Mouse (Mus musculus): Measurements from ENCODE around the gene Chmp6. TPM values are rescaled to one million over a fixed set of nuclear protein-coding genes. Genes with fewer than 3 reads are reported as not detected.

The Chmp6 gene
- polyA plus RNA-seq, 1 experiment = 44.2 TPM

GRCm38 (mm10) chr11:119931809-119932208 lies 18.6 kb downstream of the Chmp6 start:
- H3K27ac ChIP-seq (ENCODE audit: insufficient read depth, low read length) = no peak overlapping the region
- TF ChIP-seq CTCF (IDR thresholded peaks at IDR 0.05; ENCODE audit: extremely low read depth, insufficient read depth, low read length) (no peak), POLR2A (IDR thresholded peaks at IDR 0.05; ENCODE audit: extremely low read depth, insufficient read depth, low read length) (no peak)
- peaks cover 8% of the 10 kb centered on the region for H3K4me1 ChIP-seq (ENCODE audit: control insufficient read depth, insufficient read depth, low read length)
- no peak overlapping the region for H3K4me3 ChIP-seq (ENCODE audit: insufficient read depth, low read length)

GRCm38 (mm10) chr11:119933142-119933541 lies 19.9 kb downstream of the Chmp6 start:
- H3K27ac ChIP-seq (ENCODE audit: insufficient read depth, low read length) = no peak overlapping the region
- TF ChIP-seq POLR2A (IDR thresholded peaks at IDR 0.05; ENCODE audit: extremely low read depth, insufficient read depth, low read length) = no peak
- no peak for TF ChIP-seq CTCF (IDR thresholded peaks at IDR 0.05; ENCODE audit: extremely low read depth, insufficient read depth, low read length)

GRCm38 (mm10) chr11:119933819-119934583 lies 20.8 kb downstream of the Chmp6 start:
- H3K4me3 ChIP-seq (ENCODE audit: insufficient read depth, low read length) = no peak overlapping the region
- TF ChIP-seq POLR2A (IDR thresholded peaks at IDR 0.05; ENCODE audit: extremely low read depth, insufficient read depth, low read length) (no peak), CTCF (IDR thresholded peaks at IDR 0.05; ENCODE audit: extremely low read depth, insufficient read depth, low read length) (no peak)
- peaks cover 15% of the 10 kb centered on the region for H3K4me1 ChIP-seq (ENCODE audit: control insufficient read depth, insufficient read depth, low read length)
- no peak overlapping the region for H3K27ac ChIP-seq (ENCODE audit: insufficient read depth, low read length)

More at GRCm38 (mm10) chr11:119933142-119933541, 19.9 kb downstream of the Chmp6 start:
- peaks cover 9% of the 10 kb centered on the region for H3K4me1 ChIP-seq (ENCODE audit: control insufficient read depth, insufficient read depth, low read length)
- no peak overlapping the region for H3K4me3 ChIP-seq (ENCODE audit: insufficient read depth, low read length)

GRCm38 (mm10) chr11:119934773-119935172 lies 21.5 kb downstream of the Chmp6 start:
- H3K27ac ChIP-seq (ENCODE audit: insufficient read depth, low read length) = no peak overlapping the region
- H3K4me3 ChIP-seq (ENCODE audit: insufficient read depth, low read length) = no peak overlapping the region
- TF ChIP-seq POLR2A (IDR thresholded peaks at IDR 0.05; ENCODE audit: extremely low read depth, insufficient read depth, low read length) (peak; percentile 39), CTCF (IDR thresholded peaks at IDR 0.05; ENCODE audit: extremely low read depth, insufficient read depth, low read length) (no peak)
- peaks cover 19% of the 10 kb centered on the region for H3K4me1 ChIP-seq (ENCODE audit: control insufficient read depth, insufficient read depth, low read length)

GRCm38 (mm10) chr11:119935457-119935856 lies 22.2 kb downstream of the Chmp6 start:
- Histone ChIP-seq H3K4me3 (ENCODE audit: insufficient read depth, low read length) (no peak overlapping the region), H3K27ac (ENCODE audit: insufficient read depth, low read length) (0 out of 2 replicates have a peak overlapping the region, but pooled peaks have one; percentile 22), H3K4me1 (ENCODE audit: control insufficient read depth, insufficient read depth, low read length) (peaks cover 19% of the 10 kb centered on the region)
- TF ChIP-seq CTCF (IDR thresholded peaks at IDR 0.05; ENCODE audit: extremely low read depth, insufficient read depth, low read length) (peak; percentile 55), POLR2A (IDR thresholded peaks at IDR 0.05; ENCODE audit: extremely low read depth, insufficient read depth, low read length) (no peak)

- TF ChIP-seq POLR2A (IDR thresholded peaks at IDR 0.05; ENCODE audit: extremely low read depth, insufficient read depth, low read length) (no peak), CTCF (IDR thresholded peaks at IDR 0.05; ENCODE audit: extremely low read depth, insufficient read depth, low read length) (no peak)
- Histone ChIP-seq H3K27ac (ENCODE audit: insufficient read depth, low read length) (peak overlapping the region; percentile 79), H3K4me1 (ENCODE audit: control insufficient read depth, insufficient read depth, low read length) (peaks cover 21% of the 10 kb centered on the region), H3K4me3 (ENCODE audit: insufficient read depth, low read length) (no peak overlapping the region)
Observed at GRCm38 (mm10) chr11:119936456-119936855, 23.2 kb downstream of the Chmp6 start.

- no peak for TF ChIP-seq POLR2A (IDR thresholded peaks at IDR 0.05; ENCODE audit: extremely low read depth, insufficient read depth, low read length)
- no peak for TF ChIP-seq CTCF (IDR thresholded peaks at IDR 0.05; ENCODE audit: extremely low read depth, insufficient read depth, low read length)
- H3K4me3 ChIP-seq (ENCODE audit: insufficient read depth, low read length) = no peak overlapping the region
- H3K4me1 ChIP-seq (ENCODE audit: control insufficient read depth, insufficient read depth, low read length) = peaks cover 19% of the 10 kb centered on the region
- H3K27ac ChIP-seq (ENCODE audit: insufficient read depth, low read length) = peak overlapping the region; percentile 92
Observed at GRCm38 (mm10) chr11:119937216-119937615, 24.0 kb downstream of the Chmp6 start.

GRCm38 (mm10) chr11:119937772-119938502 lies 24.7 kb downstream of the Chmp6 start:
- Histone ChIP-seq H3K27ac (ENCODE audit: insufficient read depth, low read length) (peak overlapping the region; percentile 92), H3K4me3 (ENCODE audit: insufficient read depth, low read length) (no peak overlapping the region), H3K4me1 (ENCODE audit: control insufficient read depth, insufficient read depth, low read length) (peaks cover 19% of the 10 kb centered on the region)
- TF ChIP-seq CTCF (IDR thresholded peaks at IDR 0.05; ENCODE audit: extremely low read depth, insufficient read depth, low read length) (no peak), POLR2A (IDR thresholded peaks at IDR 0.05; ENCODE audit: extremely low read depth, insufficient read depth, low read length) (no peak)

GRCm38 (mm10) chr11:119939073-119939710 lies 26.0 kb downstream of the Chmp6 start:
- Histone ChIP-seq H3K27ac (ENCODE audit: insufficient read depth, low read length) (peak overlapping the region; percentile 92), H3K4me1 (ENCODE audit: control insufficient read depth, insufficient read depth, low read length) (peaks cover 16% of the 10 kb centered on the region)

More at GRCm38 (mm10) chr11:119939073-119939710, 26.0 kb downstream of the Chmp6 start:
- H3K4me3 ChIP-seq (ENCODE audit: insufficient read depth, low read length) = no peak overlapping the region; the same call in 1 of the 2 replicates
- TF ChIP-seq POLR2A (IDR thresholded peaks at IDR 0.05; ENCODE audit: extremely low read depth, insufficient read depth, low read length) = no peak
- TF ChIP-seq CTCF (IDR thresholded peaks at IDR 0.05; ENCODE audit: extremely low read depth, insufficient read depth, low read length) = no peak
